In genomic region chr10:67571443-67571842, GRCm38 (mm10) we compare ENCODE assay signal across 27 mouse cellular contexts. TPM values are rescaled to one million over a fixed set of nuclear protein-coding genes. Genes with fewer than 3 reads are reported as not detected.
DNase-seq lines count a peak whose midpoint lies in the region; ATAC-seq and TF ChIP-seq lines count a peak whose summit lies in the region.
"Had no signal": no experiment of that assay in that cellular context is flagged by ENCODE, and none has a peak within 500 bp of the region (broad histone marks: within the 10 kb centered on the region; RNA-seq: fewer than 3 reads in every experiment).

No protein-coding gene starts in this region.

- no peaks in the 10 kb centered on the region for H3K4me1 ChIP-seq in intestine, postnatal 0 days (replicated peaks; ENCODE audit: control insufficient read depth, insufficient read depth, low read length)
- 0 out of 2 replicates have a peak, but pooled peaks cover 3% of the 10 kb centered on the region for H3K4me1 ChIP-seq in intestine, embryonic 16.5 days (ENCODE audit: control insufficient read depth, insufficient read depth, low read length)
- H3K4me1 ChIP-seq: embryonic facial prominence, embryonic 12.5 days; embryonic facial prominence, embryonic 15.5 days; hindbrain, embryonic 13.5 days had no signal

- no peak overlapping the region for H3K4me2 ChIP-seq in intestine, postnatal 0 days (replicated peaks; ENCODE audit: low read depth)
- no peak overlapping the region for H3K4me2 ChIP-seq in intestine, embryonic 16.5 days (ENCODE audit: low read depth, low read length)
- H3K4me2 ChIP-seq: embryonic facial prominence, embryonic 12.5 days; embryonic facial prominence, embryonic 15.5 days; heart, embryonic 11.5 days; heart, embryonic 15.5 days; hindbrain, embryonic 13.5 days had no signal

- no peaks in the 10 kb centered on the region for H3K27me3 ChIP-seq in intestine, postnatal 0 days (replicated peaks; ENCODE audit: control insufficient read depth, insufficient read depth, low read length)
- no peaks in the 10 kb centered on the region for H3K27me3 ChIP-seq in intestine, embryonic 16.5 days (replicated peaks; ENCODE audit: control insufficient read depth, insufficient read depth, low read length)
- H3K27me3 ChIP-seq: embryonic facial prominence, embryonic 12.5 days; embryonic facial prominence, embryonic 15.5 days; heart, embryonic 15.5 days had no signal

- H3K27ac ChIP-seq in intestine, postnatal 0 days (ENCODE audit: low read depth, low read length): no peak overlapping the region
- H3K27ac ChIP-seq in intestine, embryonic 16.5 days (ENCODE audit: low read length): no peak overlapping the region
- H3K27ac ChIP-seq: embryonic facial prominence, embryonic 12.5 days; embryonic facial prominence, embryonic 15.5 days; heart, adult 2 months; heart, embryonic 15.5 days; hindbrain, embryonic 10.5 days; hindbrain, embryonic 13.5 days had no signal

- peak; percentile 57; the same call in 1 of the 2 replicates for ATAC-seq in intestine, postnatal 0 days
- ATAC-seq in intestine, embryonic 16.5 days: no peak
- ATAC-seq in CD4-positive, CD25-positive, alpha-beta regulatory T cell, adult 4 months: peak; percentile 20
- ATAC-seq in megakaryocyte, adult 5-6 weeks (ENCODE audit: poor library complexity, severe bottlenecking): peak; percentile 52
- ATAC-seq: forebrain, embryonic 14.5 days; hindbrain, embryonic 16.5 days; inflammation-experienced regulatory T-cells, adult 6 months had no signal

- DNase-seq in kidney, adult 8-10 months: no peak
- DNase-seq in lung, postnatal 36 days: no peak
- DNase-seq: adrenal gland, postnatal 10 days; adrenal gland, postnatal 36 days; B cell, adult 2 months; cerebellum, adult 2 months; cerebellum, adult 9-11 months; cerebellum, postnatal 25 days; gastrocnemius, postnatal 25 days; heart, adult 2 months; heart, postnatal 10 days; heart, postnatal 36 days; kidney, adult 11 months had no signal

- WGBS in intestine, postnatal 0 days: 68% methylated on average over 14 of the region's 14 CpGs
- 82% methylated on average over 14 of the region's 14 CpGs for WGBS in intestine, embryonic 16.5 days

- TF ChIP-seq CTCF in intestine, postnatal 0 days (IDR thresholded peaks at IDR 0.05; ENCODE audit: low read depth): no peak

- H3K9ac ChIP-seq in intestine, postnatal 0 days (ENCODE audit: low read depth, low read length): no peak overlapping the region
- no peak overlapping the region for H3K9ac ChIP-seq in intestine, embryonic 16.5 days (ENCODE audit: low read depth, low read length)
- H3K9ac ChIP-seq: embryonic facial prominence, embryonic 12.5 days; embryonic facial prominence, embryonic 15.5 days; heart, embryonic 15.5 days; hindbrain, embryonic 13.5 days had no signal

- H3K9me3 ChIP-seq in intestine, postnatal 0 days (ENCODE audit: control insufficient read depth): no peaks in the 10 kb centered on the region
- H3K9me3 ChIP-seq in intestine, embryonic 16.5 days (ENCODE audit: control insufficient read depth, low read length): no peaks in the 10 kb centered on the region
- H3K9me3 ChIP-seq: embryonic facial prominence, embryonic 12.5 days; embryonic facial prominence, embryonic 15.5 days; heart, embryonic 15.5 days; hindbrain, embryonic 10.5 days; hindbrain, embryonic 13.5 days had no signal

- no peaks in the 10 kb centered on the region for H3K36me3 ChIP-seq in intestine, postnatal 0 days (ENCODE audit: control insufficient read depth, insufficient read depth)
- no peaks in the 10 kb centered on the region for H3K36me3 ChIP-seq in intestine, embryonic 16.5 days (ENCODE audit: control insufficient read depth, insufficient read depth, low read length)
- H3K36me3 ChIP-seq: embryonic facial prominence, embryonic 12.5 days; embryonic facial prominence, embryonic 15.5 days; heart, embryonic 15.5 days; hindbrain, embryonic 10.5 days; hindbrain, embryonic 13.5 days had no signal

- no peak overlapping the region for H3K4me3 ChIP-seq in intestine, postnatal 0 days (ENCODE audit: low read depth, low read length)
- no peak overlapping the region for H3K4me3 ChIP-seq in intestine, embryonic 16.5 days (ENCODE audit: low read length)
- H3K4me3 ChIP-seq: embryonic facial prominence, embryonic 12.5 days; embryonic facial prominence, embryonic 15.5 days; heart, adult 2 months; heart, embryonic 15.5 days; hindbrain, embryonic 10.5 days; hindbrain, embryonic 13.5 days had no signal

RNA-seq across cellular contexts. Expression of gene Ado, which starts 22.7 kb away (rescaled TPM):
- polyA plus RNA-seq in intestine, postnatal 0 days (2015; fragmentation: Nextera tagmentation; extraction: Ambion mirVana): 17.4 and 18.5 TPM in 2 replicates
- polyA plus RNA-seq in intestine, embryonic 16.5 days (2015; fragmentation: Nextera tagmentation; extraction: Ambion mirVana): 43.2 and 43.5 TPM in 2 replicates
- polyA plus RNA-seq in CD4-positive, CD25-positive, alpha-beta regulatory T cell, adult 4 months (2017; shearing (Covaris generic)): 10 to 100 TPM; 46.6 to 51.0 TPM
- 11.0 and 12.7 TPM in 2 replicates for total RNA-seq in megakaryocyte, adult 5-6 weeks (2015)
- 13.2 and 16.3 TPM in 2 replicates for total RNA-seq in megakaryocyte, adult 5-6 weeks (2017)

RNA-seq across cellular contexts. Expression of gene Egr2, which starts 36.2 kb away (rescaled TPM):
- 0.60 TPM in 2 replicates for polyA plus RNA-seq in intestine, postnatal 0 days (2015; fragmentation: Nextera tagmentation; extraction: Ambion mirVana)
- 0.23 and 0.36 TPM in 2 replicates for polyA plus RNA-seq in intestine, embryonic 16.5 days (2015; fragmentation: Nextera tagmentation; extraction: Ambion mirVana)
- polyA plus RNA-seq in CD4-positive, CD25-positive, alpha-beta regulatory T cell, adult 4 months (2017; shearing (Covaris generic)): 10 to 100 TPM; 49.2 to 69.1 TPM
- total RNA-seq in megakaryocyte, adult 5-6 weeks (2015): 1.0 and 1.2 TPM in 2 replicates
- 1.4 and 13.3 TPM in 2 replicates for total RNA-seq in megakaryocyte, adult 5-6 weeks (2017)
- polyA plus RNA-seq: forebrain, embryonic 11.5 days had no signal

Comparison
In these comparisons a context has a peak if more than half of its experiments do, and no peak if none do; other contexts are left out.
1. RNA of gene Egr2, which starts 36.2 kb away (polyA plus RNA-seq): 49.2 to 69.1 TPM in CD4-positive, CD25-positive, alpha-beta regulatory T cell, adult 4 months; 0.60 TPM in intestine, postnatal 0 days and 0.23 to 0.36 TPM in intestine, embryonic 16.5 days; every median in the first group is over 10 times any median in the second.